Mouse (Mus musculus): ENCODE measurements around the gene Il23a.

GRCm38 (mm10) chr10:128281682-128282081 lies 16.9 kb downstream of the Il23a start:
- TF ChIP-seq POLR2A (IDR thresholded peaks at IDR 0.05; ENCODE audit: low read depth, low read length) (no peak), ZC3H11A (IDR thresholded peaks at IDR 0.05; ENCODE audit: low read depth, low read length) (no peak), TBP (conservative IDR thresholded peaks at IDR 0.05; ENCODE audit: low read depth, low read length) (no peak), MXI1 (IDR thresholded peaks at IDR 0.05; ENCODE audit: low read depth, low read length) (no peak), CTCF (conservative IDR thresholded peaks at IDR 0.05 in 1 of 2, IDR thresholded peaks at IDR 0.05 in 1 of 2; ENCODE audit: low read depth in 2 of 2, low read length in 2 of 2) (no peak), ELF1 (IDR thresholded peaks at IDR 0.05; ENCODE audit: low read depth, low read length) (no peak), EP300 (IDR thresholded peaks at IDR 0.05; ENCODE audit: low read length) (no peak), RAD21 (IDR thresholded peaks at IDR 0.05; ENCODE audit: low read depth, low read length) (no peak), JUN (IDR thresholded peaks at IDR 0.05; ENCODE audit: insufficient read depth, low read depth, low read length) (no peak), CHD2 (IDR thresholded peaks at IDR 0.05; ENCODE audit: low read length) (no peak), ZMIZ1 (IDR thresholded peaks at IDR 0.05; ENCODE audit: low read depth, low read length) (no peak), UBTF (IDR thresholded peaks at IDR 0.05; ENCODE audit: low read depth, low read length) (no peak)
